Mouse (Mus musculus): ENCODE results near the gene Fam20c.

Gene Fam20c

DNA sequence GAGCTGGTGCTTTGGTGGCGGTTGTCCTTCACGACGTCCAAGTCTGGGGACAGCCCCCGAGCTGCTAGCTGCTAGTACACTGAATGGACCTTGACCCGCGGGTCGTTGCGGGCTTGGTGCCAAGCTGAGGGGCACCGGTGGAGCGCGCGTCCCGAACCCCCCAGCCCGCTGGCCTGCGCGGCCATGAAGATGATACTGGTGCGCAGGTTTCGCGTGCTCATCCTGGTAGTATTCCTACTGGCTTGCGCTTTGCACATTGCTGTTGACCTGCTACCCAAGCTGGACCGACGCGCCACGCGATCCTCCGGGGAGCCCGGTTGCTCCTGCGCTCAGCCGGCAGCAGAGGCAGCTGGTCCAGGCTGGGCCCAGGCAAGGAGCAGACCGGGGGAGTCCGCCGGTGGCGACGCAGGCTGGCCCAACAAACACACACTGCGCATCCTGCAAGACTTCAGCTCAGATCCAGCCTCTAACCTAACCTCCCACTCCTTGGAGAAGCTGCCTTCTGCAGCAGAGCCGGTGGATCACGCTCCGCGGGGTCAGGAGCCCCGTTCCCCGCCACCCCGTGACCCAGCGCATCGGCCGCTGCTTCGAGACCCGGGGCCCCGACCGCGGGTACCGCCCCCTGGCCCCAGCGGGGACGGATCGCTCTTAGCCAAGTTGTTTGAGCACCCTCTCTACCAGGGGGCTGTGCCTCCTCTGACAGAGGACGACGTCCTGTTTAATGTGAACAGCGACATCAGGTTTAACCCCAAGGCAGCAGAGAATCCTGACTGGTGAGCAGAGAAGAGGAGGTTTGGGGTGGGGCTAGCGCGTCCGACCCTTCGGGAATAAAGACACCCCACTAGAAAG, 1.4 kb downstream of the Fam20c start:
- in situ Hi-C loops (cut with MboI, MseI), result no loop called here

GRCm38 (mm10) chr5:138756311-138757085, 2.2 kb downstream of the Fam20c start:
- in situ Hi-C loops (cut with MboI, MseI), result no loop called here

GRCm38 (mm10) chr5:138757135-138757534, 2.8 kb downstream of the Fam20c start:
- in situ Hi-C loops (cut with MboI, MseI), result no loop called here

- in situ Hi-C loops (cut with MboI, MseI), result no loop called here
Observed at GRCm38 (mm10) chr5:138757616-138758015, 3.3 kb downstream of the Fam20c start.

DNA sequence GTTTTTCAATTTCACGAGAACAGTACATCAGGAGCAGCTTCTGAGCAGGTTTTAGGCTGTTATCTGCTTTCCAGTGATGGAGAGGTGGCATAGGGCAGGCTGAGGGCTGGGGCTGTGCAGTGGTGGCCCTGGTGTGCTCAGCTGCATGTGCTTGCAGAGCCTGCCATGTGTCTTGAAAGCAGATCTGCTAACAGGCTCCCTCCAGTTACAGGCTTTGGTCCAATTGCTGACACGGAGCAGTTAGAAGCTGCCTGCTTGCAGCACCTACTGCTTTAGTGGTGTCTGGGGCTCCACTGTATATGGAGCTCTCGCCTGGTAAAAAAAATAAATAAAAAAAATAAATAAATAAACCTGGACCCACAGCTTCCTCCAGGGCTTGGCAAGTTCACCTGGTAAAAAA, 4.2 kb downstream of the Fam20c start:
- in situ Hi-C loops (cut with MboI, MseI), result no loop called here

GRCm38 (mm10) chr5:138761836-138762334, 7.6 kb downstream of the Fam20c start:
- in situ Hi-C loops (cut with MboI, MseI), result no loop called here

DNA sequence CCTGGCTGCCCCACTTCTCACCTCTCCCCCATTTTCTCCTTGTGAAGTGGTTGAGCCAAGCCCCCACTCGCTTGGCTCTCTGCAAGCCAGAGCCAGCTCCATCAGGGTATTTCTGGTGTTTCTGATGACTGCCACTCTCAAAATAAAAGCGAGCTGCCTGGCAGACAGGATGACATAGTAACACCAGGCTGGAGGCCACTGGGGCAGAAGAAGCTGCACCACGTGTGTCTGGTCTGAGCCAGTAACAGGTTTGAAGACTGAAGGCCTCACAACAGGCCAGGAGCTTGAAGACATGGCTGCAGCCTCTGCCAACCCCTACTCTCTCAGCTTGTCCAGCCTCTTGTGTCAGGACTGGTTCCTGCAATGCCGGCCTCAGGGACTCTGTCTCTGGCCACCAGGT, 8.0 kb downstream of the Fam20c start:
- in situ Hi-C loops (cut with MboI, MseI), result no loop called here

DNA sequence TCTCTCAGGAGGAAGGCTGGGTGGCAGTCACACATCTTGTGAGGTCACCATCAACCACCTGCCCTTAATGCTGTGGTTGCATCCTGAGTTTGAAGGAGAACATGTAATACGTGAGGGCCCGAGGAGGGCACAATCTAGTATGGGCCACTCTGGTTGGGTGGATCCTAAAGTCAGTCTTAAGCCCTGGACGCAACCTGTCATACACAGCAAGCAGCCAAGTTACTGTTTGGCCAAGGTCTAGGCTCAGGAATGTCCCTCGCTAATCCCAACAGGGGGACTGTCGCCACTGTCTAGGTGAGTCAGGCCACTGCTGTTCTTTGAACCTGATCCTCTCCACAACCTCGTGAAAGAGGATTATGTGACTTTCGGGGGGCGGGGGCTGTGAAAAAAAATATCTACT, 10.3 kb downstream of the Fam20c start:
- in situ Hi-C loops (cut with MboI, MseI), result no loop called here

- in situ Hi-C loops (cut with MboI, MseI), result no loop called here
Observed at GRCm38 (mm10) chr5:138767650-138768049, 13.3 kb downstream of the Fam20c start.

- in situ Hi-C loops (cut with MboI, MseI), result no loop called here
Observed at GRCm38 (mm10) chr5:138768704-138769103, 14.4 kb downstream of the Fam20c start.

DNA sequence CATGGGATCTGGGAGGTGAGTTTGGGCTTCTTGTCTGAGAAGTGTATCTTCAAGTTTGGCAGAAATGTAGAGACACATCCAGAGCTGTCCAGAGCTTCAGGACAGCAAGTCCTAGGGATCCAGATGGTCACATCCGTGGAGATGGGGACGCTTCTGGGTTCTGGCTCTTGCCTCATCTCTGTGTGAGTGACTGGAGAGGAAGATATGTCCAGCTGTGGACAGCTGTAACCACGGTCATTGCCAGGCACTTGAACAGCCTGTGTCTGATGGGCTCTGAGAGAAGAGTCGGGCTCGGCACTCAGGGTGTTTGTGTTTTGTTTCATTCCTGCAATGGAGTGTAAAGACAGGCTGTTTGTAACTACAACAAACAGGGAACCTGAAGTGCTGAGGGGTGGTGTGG, 14.8 kb downstream of the Fam20c start:
- in situ Hi-C loops (cut with MboI, MseI), result no loop called here

GRCm38 (mm10) chr5:138775096-138775495, 20.8 kb downstream of the Fam20c start:
- in situ Hi-C loops (cut with MboI, MseI), result no loop called here

DNA sequence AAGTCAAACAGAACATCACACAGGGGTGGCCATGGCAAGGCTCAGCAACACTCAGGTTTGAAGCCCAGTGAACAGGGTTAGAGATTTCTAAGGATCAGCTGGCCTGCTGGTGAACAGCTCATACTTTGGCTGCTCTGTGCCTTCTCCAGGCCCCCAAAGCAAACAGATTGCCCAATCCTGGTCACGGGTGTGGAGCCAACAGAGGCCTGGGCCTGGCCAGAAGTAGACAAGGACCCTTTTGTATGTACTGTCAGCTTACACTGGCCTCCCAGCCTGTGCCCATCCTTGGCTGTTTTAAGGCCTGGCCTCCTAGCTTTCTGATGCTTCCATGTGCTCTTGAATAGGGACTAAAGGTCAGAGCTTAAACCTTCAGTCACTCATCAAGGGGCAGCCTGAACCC, 22.0 kb downstream of the Fam20c start:
- in situ Hi-C loops (cut with MboI, MseI), result no loop called here

DNA sequence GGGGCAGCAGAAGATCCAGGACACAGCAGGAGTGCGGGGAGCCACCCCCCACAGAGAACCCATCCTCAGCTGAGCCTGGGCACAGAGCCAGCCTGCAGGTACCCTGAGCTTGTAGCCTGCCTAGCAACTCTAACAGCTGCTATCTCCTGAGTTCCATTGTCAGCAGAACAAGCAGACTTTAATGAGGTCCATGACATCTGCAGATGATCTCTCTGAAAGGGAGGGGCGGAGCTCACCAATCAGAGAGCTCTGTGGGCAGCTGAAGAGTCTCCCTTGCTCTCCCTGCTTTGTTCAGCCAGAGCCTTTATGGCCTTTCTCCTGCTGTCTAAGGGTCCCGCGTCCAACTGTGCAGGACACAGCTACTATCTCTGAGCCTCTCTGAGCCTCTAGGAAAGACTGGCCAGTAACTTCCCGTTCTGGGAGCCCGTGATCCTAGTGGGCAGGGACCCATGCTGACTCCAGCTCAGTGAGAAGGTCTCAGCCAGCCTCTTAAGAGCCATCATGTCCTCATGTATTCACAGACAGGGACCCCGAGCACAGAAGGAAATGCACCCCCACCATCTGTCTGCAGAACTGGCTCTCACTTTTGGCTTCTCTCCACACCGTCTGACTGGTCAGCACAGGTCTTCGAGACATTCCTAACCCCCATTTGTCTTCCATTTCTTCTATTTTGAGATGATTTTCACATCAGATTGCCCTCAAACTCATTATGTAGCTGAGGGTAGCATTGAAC, 24.6 kb downstream of the Fam20c start:
- in situ Hi-C loops (cut with MboI, MseI), result no loop called here

DNA sequence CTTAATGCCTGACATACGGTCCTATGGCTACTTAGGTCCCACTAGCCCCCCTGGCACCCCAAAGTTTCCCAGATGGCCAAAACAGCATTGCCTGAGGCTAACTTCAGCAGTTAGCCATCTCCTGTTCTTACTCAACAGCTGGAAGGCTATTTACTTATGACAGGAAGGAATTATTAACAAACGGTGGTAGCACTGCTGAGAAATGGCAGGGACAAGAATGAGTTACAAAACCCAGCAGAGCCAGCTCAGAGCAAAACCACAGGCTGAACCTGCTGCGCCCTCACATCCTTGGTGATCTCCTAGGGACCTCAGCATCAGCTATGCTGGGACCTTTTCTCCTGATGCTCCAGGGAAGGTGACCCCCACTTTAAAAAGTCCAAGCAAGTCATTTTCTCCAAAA, 25.3 kb downstream of the Fam20c start:
- in situ Hi-C loops (cut with MboI, MseI), result no loop called here

DNA sequence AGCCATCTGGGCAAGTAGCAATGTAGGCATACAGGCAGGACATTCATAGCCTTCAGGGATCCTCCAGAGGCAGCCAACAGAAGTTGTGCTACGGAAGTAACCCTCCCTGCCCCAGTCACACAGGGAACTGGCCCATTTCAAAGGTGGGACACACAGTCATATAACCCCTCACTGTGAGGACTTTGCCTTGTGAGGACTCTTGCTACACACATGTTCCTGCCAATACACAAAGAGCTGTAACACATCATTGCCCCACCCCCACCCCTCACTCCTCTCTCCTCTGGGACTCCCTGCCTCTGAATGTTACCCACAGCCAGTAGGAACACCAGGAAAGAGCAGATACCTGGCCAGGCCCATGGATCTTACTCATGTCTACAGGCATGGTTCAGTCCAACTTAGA, 28.4 kb downstream of the Fam20c start:
- in situ Hi-C loops (cut with MboI, MseI), result no loop called here

DNA sequence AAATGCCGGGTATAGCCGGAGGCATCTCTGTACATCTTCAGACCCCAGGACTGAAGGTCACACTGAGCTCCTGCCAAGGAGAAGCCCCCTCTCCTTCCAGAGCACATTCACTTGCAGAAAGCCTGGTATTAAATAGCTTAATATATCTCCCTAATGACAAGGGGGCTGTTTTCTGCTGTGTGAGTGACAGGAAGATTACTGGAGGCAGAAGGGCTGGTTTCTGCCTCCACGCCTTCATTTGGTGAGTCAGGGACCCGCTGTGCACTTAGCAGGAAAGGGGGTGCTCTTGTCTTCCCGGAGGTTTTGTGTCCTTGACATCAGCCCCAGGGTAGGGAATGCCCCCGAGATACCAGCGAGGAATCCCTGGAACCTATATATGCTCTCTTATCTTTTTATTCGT, 28.9 kb downstream of the Fam20c start:
- in situ Hi-C loops (cut with MboI, MseI), result no loop called here

GRCm38 (mm10) chr5:138785986-138786515, 31.7 kb downstream of the Fam20c start:
- in situ Hi-C loops (cut with MboI, MseI), result no loop called here

GRCm38 (mm10) chr5:138787648-138788047, 33.3 kb downstream of the Fam20c start:
- in situ Hi-C loops (cut with MboI, MseI), result no loop called here

- in situ Hi-C loops (cut with MboI, MseI), result no loop called here
Observed at GRCm38 (mm10) chr5:138788481-138789211, 34.3 kb downstream of the Fam20c start.

- in situ Hi-C loops (cut with MboI, MseI), result no loop called here
Observed at GRCm38 (mm10) chr5:138790954-138791480, 36.7 kb downstream of the Fam20c start.
